Mouse (Mus musculus): ENCODE results near the gene Cfap61.

Cfap61 gene

DNA sequence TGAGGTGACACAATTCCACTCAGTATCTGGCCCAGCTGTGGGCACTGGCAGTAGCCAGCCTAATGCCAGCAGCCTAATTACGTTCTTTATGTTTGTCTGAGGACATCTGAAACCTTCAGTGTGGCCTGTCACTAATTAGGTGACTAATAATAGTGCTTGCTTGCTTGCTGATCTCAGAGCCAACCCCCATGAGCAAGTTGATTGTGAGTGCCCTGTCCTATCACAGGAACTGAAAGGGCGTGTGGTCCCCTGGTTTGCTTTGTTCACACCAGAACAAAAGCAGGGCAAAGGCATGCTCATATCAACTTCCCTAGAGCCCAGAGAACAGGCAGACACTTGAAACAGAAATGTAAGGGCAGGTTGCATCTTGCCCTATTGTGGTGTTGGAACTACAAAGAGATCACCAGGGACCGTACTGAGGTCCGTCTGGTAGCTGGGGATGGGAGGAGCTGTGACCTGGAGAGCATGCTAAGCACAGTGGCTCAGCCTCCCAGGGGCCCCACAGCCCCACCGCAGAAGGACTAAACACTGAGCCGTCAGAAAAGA lies 148.8 kb downstream of the Cfap61 start:
- DNase-seq (ENCODE audit: low spot score), result no peak

DNA sequence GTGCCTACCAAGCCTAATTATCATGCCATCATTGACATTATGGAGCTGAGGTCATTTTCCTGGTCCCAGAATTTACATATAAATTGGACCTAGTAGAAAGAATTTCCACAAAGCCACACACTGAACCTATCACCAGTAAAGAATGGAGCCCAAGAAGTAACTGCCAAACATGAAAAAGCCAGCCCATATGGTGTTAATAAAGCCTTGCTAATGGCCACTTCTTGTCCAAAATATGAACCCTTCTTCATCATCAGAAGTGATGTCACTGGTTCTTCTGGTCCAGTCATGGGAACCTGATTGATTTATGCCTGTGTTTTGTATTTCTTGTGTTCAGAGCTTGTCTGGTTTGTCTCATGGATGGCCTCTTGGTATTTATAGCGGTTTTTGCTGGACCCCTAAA lies 152.8 kb downstream of the Cfap61 start:
- DNase-seq (ENCODE audit: low spot score), result no peak

DNA sequence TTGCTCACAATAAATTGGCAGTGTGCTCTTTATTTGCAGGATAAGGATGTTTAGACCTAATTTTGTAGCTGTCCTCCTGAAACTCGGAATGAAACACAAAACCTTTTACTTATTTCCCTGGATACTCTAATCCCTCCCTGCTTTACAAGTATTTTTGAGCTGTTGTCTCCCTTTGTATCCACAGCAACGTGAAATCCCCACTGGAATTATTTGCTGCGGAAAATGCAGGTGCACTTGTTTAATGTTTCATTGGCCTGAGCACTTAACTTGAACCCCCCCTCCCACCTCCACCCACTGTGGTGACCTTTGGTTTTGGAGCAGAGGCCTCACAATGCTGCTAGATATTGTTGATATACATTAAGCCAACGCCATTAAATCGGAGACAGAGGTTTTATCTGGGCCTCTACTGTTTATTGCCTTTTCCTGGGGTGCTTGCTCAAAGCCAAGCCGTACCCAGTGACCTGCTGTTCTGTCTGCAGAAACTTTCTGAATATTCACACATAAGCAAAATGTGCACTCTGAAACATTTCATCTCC lies 154.6 kb downstream of the Cfap61 start:
- no peak for DNase-seq (ENCODE audit: low spot score)

DNA sequence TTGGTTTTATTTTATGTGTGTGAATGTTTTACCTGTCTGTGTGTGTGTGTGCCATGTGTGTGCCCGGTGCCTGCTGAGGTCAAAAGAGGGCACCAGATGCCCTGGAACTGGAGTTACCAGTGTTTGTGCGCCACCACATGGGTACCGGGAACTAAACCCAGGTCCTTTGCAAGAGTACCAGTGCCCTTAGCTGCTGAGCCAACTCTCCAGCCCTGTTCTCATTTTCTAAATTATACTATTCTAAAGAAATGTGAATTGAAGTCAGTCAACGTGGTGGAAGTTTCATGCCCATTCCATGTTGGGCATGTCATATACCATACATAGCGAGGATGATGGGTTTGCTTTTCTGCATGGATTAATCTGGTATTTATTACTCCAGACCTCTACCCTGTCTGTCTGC lies 162.9 kb downstream of the Cfap61 start:
- DNase-seq (ENCODE audit: low spot score), result no peak

DNA sequence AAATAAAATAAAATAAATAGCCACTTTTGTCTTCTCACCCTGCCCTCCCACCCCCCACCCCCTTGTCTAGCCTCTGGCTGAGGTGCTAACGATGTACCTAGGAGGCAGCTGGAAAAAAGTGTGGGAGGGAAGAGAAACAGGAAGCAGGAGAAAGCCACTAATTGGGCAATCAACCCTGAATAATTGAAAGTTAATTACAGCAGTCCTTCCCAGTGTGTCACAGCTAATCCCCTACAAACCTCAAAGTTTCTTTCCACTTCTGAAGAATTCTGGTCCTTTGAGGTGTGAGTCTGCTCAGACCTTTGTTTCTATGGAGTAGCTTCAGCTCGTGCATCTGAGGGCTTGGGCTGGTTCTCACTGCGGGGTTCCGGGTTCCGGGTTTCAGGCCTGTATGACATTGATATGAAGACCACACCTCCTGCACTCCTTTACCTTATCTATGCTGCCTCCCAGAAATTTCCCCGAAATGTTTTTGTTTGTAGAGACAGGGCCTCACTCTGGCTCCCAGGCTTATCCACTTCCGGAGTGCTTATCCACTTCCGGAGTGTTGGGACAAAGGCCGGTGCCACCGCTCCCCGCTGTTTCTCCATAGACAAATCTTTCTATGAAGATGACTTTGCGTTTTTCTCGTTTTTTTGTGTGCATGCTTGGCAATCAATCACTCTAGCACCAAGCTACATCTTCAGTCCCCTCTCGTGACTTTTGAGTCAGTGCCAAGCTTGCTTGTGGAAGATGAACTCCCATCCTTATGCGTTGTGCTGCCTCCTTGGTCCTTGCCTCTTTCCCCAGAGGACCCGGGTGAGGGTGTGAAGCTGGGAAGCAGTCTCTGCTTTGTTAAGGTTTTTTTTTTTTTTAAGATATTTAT lies 164.5 kb downstream of the Cfap61 start:
- peak; percentile 4 for DNase-seq (ENCODE audit: low spot score)

DNA sequence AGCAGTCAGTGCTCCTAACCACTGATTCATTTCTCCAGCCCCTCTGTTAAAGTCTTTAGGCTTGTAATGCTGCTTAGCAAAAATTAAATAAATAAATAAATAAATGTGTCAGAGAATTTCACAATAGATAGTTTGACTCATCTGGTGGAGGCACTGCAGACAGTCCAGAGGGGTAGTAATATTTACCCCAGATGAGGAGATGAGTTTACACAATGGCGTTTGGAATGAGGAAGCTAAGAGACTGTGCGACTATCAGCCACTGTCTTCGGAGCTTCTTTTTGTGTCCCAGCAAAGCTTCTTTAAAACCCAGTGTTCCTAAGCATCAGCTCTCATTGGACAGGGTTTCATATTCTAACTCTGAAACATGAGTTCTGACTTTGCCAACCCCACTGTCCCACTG lies 165.3 kb downstream of the Cfap61 start:
- DNase-seq (ENCODE audit: low spot score), result no peak

DNA sequence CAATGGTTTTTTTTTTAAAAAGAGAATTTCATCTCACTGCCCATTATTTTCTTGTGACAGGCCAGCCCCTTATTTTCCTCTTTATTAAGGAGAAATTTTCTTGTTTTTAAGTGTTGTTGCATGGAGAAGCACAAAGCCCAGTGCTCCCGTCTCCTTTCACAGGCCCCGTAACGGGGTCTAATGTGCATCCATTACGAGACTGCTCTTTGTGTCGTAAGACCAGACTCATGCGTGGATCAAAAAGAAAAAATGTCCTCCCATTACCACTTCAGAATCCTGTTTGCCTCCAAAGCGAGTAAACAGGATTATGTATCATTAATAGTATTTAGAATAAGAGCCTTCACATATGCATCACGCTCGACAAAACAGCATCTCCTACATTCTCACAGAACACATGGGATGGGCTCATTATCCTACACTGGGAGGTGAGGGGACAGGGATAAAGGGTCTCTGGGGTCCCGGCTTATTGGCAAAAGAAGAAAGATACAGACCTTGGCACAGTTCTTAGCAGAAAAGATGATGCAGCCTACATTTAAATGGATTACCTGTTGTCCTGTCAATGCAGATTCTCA lies 166.0 kb downstream of the Cfap61 start:
- no peak for DNase-seq (ENCODE audit: low spot score)

DNA sequence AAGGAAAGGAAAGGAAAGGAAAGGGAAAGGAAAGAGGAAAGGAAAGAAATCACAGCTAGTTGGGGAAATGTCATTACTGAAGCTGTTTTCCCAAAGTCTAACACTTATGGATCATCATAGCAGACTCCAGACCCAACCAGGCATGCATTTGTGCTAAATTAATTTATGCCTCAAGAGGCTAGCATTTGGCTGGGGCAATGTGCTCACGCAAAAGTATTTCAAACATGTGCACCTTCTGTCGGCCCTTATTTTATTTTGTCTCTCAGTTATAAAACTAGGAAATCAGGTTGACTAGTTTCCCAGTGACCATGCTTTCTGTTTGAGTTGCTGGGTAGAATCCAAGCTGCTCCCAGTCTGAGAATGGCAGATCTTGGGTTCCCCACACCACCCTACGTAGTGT lies 168.0 kb downstream of the Cfap61 start:
- DNase-seq (ENCODE audit: low spot score), result no peak

DNA sequence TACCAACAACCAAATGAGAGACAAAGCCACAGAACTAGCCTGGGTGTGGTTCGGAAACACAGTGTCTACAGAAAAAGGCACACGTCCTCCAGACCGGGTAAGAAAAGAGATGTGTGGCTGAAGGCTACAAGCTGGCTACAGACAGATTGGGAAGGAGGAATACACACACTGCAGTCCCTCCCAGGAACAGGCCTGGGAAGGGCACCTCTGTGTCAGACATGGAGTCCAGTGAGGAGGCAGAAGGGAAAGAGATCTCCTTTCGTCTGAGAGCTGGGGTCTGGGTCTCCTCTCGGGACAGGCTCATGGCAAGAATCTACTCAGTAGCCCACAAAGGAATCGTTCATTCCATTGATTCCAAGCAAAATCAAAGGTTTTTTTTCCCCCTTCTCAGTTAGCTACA lies 170.8 kb downstream of the Cfap61 start:
- no peak for DNase-seq (ENCODE audit: low spot score)

DNA sequence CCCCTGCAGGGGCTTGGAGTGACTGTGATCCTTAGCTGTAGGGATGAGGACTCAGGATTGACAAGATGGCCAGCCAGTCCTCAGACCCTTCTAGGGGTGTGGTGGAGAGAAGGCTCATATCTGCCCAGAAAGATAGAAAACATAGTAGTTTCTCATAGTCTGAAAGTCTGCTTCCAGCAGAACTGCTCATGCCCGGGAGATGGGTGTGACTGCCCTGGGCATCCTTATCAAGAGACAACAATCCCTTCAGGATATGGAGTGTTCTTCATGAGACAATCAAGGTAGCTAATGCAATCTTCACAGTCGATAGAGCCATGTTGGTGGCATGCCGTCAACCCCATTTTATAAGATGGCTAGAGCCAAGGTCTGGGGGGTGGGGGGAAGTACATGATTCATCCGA lies 173.4 kb downstream of the Cfap61 start:
- no peak for DNase-seq (ENCODE audit: low spot score)

DNA sequence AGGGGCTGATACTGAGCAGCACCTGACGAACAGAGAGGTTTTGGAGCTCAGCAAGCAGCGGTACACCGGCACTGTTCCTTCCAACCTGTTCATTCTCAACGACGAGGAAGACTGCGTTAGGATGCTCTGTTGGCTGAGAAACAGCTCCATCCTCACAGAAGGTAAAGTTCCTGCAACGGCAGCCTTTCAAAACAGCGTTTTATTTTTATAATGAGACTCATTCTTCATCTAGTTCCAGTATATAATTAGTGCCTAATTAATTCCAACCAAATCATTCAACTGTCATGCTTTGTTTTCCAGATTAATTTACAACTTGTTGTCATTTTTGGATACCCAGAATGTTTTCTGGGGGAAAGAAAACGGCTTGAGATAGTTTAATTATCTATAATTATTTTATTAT lies 175.3 kb downstream of the Cfap61 start:
- no peak for DNase-seq (ENCODE audit: low spot score)

DNA sequence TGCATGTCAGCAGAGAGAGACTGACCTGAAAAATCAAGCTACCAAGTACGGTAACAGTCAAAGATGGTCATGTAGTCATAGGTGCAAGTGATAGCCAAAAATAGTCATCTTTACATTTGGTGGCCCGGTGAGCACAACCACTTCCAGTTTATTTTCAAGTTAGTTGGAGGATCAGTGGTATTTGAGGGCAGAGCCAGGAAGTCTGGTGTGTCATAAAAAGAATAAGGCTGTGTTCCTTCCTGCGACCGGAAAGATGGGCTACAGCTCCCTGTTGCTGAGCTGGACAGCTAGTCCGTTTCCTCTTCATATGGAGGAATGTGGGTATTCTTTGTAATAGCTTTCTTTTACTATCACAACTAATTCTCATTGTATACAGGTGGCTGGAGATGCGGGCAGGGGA lies 181.7 kb downstream of the Cfap61 start:
- DNase-seq (ENCODE audit: low spot score), result no peak

DNA sequence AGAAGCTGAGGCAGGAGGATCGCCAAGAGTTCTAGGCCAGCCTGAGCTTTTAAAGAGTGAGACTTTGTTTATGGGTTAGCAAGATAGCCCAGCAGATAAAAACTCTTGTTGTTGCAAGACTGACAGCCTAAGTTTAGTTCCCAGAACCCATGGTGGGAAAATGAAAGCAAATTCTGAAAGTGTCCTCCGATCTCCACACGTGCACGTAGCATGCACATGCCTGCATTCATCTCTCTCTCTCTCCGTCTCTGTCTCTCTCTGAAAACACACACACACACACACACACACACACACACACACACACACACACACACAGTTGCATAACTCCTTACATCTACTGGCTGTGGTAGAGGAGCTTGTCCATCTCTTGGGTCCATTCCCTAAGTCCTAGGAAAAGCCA lies 182.1 kb downstream of the Cfap61 start:
- no peak for DNase-seq (ENCODE audit: low spot score)

DNA sequence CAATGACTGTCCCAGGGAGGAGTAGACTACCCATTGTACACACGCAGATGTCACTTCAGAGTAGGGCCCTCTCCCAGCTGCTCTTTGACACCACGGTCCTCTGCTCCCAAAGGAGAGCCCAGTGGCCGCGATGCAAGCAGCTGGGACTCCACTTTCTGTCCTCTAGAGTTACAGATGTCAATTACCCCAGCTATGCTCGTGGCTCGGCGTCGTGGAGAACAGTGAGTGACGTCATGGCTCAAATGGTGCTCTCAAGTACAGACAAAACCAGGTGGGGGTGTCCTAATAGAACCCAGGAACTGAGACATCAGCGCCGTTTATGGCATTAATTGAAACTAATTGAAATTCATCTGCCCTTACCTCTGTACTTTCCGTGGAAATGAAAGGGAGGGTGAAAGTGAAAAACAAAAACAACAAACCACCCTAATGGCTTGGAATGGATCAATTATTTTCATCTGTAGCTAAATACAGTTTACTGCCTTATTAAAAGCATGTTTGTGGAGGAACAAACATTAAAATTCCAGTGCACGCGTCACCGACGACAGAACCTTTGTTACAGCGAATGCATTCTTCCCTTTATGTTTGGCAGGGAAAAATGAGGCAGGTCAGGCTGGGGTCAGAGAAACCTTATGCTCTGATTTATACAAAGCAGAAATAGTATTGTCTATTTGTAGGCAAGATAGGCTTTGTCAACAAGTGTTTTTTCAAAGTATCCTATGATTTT lies 182.8 kb downstream of the Cfap61 start:
- no peak for DNase-seq (ENCODE audit: low spot score)

DNA sequence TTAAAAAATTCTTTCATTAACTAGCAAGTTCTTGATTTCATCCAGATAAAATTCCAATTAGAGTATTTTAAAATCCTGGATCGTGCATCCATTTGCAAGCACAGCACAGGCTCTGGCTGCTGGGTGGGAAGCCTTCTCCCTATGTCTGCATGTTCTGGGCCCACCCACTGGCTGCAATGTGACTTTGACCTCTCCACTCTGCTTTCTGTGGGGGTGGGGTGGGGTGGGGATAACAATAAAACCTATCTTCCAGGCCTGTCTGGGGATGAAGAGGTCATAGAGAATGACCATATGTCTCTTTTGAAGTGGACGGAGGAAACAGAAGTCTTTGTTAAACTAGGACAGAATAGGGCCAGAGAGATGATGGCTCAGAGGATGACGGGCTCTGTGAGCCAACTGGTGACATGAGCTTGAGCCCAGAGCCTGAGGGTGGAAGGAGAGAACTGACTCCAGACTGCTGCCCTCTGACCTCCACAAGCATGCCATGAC lies 183.4 kb downstream of the Cfap61 start:
- DNase-seq (ENCODE audit: low spot score), result no peak

DNA sequence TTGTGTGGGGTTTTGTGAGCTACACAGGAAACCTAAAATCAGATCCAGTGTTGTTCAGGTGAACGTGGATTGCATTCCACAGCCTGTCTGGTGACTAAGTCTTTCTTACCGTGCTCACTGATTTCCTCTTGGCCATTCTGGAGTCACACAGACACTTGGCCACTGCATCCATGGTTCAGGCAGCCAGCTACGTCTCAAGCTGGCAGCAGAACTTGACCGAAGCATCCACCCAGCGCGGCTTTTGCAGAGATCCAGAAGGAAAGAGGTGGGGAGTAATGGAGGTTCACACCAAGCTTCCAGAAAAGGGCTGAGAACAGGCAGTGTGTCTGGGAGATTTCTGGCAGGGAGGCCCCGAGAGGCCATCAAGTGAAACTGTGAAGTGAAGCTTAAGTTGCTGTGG lies 187.0 kb downstream of the Cfap61 start:
- no peak for DNase-seq (ENCODE audit: low spot score)

DNA sequence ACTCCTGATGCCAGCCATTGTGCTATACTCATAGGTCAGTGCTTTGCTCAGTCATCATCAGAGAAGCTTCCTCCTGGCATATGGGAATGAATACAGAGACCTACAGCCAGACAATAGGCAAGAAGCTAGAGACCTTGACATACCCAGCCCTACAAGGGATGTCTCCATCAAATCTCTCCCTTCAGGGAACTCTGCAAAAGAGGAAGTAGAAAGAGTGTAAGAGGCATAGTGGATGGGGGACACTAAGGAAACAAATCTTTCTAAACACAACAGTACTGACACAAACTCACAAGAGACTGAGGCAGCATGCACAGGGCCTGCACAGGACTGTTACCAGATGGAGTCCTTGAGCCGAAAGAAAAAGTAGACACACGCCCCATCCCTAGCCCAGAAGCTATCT lies 190.5 kb downstream of the Cfap61 start:
- DNase-seq (ENCODE audit: low spot score), result no peak

DNA sequence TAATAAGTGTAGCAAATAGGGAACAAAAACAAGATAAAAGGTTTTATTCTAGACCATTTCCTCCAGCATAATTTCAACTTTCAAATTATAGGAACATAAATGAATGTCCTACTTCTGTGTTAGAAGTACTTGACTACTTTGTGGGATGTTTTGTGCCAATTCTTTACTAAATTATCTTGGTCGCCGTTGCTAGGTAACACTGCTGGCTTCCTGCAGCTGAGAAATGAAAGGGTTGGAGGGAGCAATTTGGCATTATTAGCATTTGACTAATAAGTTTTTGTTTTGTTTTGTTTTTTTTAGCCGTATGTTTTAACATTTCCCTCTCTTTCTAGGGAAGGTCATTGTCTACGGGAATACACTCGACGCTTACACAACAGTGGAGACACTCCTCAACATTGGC lies 194.0 kb downstream of the Cfap61 start:
- DNase-seq (ENCODE audit: low spot score), result no peak

DNA sequence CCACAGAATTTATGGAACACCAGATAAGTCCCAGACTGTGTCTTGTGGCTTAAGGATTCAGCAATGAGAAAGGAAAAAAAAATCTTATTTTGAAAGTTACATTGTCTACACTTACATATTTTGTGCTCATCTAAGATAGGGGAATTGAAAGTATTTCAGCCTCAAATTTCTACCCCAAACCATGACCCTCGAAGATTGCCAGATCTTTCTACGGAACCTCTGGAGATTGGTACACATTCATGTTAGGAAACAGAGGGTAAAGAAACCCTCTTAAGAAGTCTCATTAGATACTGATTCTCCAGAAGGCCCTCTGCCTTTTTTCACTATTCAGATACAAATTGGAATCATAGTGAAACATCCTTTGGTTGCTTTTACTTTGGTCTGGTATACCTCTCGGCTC lies 195.9 kb downstream of the Cfap61 start:
- DNase-seq (ENCODE audit: low spot score), result no peak

DNA sequence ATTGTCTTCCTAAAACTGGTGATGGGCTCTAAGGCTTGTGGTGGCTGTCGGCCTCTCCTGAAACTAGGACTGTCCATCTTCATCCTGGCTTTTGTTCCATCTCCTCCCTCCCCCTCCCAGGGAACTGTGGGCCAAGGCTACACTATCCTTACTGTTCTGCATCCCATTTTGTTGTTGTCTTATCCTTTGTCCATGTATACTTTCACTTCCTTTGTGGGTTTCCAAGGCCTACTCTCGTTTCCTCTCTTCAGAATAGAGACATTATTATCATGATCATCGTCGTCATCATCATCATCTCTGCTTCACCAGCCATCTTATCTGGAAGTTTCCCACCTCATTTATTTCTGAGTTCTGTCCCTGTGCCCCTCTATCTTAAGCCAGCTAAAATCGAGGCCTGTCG lies 199.7 kb downstream of the Cfap61 start:
- DNase-seq (ENCODE audit: low spot score), result no peak

DNA sequence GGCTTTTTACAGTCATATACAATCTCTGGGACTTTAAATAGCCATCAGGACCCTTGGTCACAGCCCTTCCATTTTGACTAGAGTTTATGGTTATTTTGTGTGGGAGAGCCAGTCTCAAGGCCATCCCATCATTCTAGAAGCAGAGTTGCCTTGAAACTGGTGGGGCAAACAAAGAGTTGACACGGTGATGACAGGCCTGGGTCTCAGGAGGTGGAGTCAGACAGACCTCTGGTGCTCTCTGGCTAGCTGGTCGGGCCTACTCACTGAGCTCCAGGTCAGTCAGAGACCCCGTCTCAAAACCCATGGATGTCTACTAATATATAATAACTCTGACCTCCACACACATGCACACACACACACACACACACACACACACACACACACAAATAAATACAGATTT lies 206.1 kb downstream of the Cfap61 start:
- DNase-seq (ENCODE audit: low spot score), result no peak

DNA sequence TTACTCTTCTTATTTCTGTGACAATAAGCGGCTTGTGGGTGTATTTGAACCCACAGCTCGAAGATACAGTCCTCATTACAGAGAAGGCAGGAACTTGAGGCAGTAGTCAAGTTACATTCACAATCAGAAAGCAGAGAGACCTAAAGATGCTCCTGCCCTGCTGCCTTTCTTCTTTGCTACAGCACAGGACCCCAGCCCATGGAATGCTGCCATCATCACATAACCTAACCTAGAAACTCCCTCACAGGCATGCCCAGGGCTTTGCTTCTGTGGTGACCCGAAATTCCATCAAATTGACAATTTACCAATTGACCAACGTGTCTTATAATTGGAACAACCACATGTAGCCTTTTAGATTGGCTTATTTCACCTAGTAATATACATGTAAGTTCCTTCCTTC lies 212.7 kb downstream of the Cfap61 start:
- no peak for DNase-seq (ENCODE audit: low spot score)

DNA sequence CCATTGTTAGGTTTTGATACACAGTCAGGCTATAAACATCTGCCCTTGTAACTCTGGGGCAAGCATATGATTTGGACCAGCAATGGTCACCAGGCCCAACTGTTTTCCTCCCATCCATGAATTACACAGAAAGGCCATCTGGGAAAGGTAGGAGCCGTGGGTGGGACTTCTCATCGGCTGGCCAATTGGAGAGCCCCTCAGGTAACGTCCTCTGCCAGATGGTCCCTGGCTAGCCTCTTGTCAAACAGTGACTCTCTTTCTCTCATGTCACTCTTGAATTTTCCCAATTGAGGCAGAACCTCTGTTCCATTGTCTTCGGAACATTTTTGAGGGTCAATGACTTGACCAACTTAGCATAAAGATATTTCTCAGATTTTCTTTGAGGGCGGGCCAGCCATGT lies 213.2 kb downstream of the Cfap61 start:
- no peak for DNase-seq (ENCODE audit: low spot score)

Measured in spleen, adult 12 weeks (tissue).